In genomic region chr9:123491917-123492585, GRCm38 (mm10) we compare ENCODE assay signal across 8 mouse cellular contexts. TPM values are rescaled to one million over a fixed set of nuclear protein-coding genes. Genes with fewer than 3 reads are reported as not detected.
A peak's percentile ranks its signal among the peaks of the same experiment; 100 is the strongest.
DNase-seq lines count a peak whose midpoint lies in the region; ATAC-seq lines count a peak whose summit lies in the region.

No protein-coding gene starts in this region.

- no peaks in the 10 kb centered on the region for H3K9me3 ChIP-seq in heart, embryonic 16.5 days (replicated peaks; ENCODE audit: control insufficient read depth, low read length)
- no peaks in the 10 kb centered on the region for H3K9me3 ChIP-seq in neural tube, embryonic 15.5 days (replicated peaks)

- 33% methylated on average over 9 of the region's 9 CpGs for WGBS in heart, embryonic 16.5 days
- WGBS in neural tube, embryonic 15.5 days = 66% methylated on average over 9 of the region's 9 CpGs

- no peaks in the 10 kb centered on the region for H3K27me3 ChIP-seq in heart, embryonic 16.5 days (ENCODE audit: control insufficient read depth, insufficient read depth, low read length)
- H3K27me3 ChIP-seq in neural tube, embryonic 15.5 days (replicated peaks) = no peaks in the 10 kb centered on the region

- peaks cover 76% of the 10 kb centered on the region for H3K4me1 ChIP-seq in heart, embryonic 16.5 days (ENCODE audit: control insufficient read depth, insufficient read depth, low read length)
- H3K4me1 ChIP-seq in neural tube, embryonic 15.5 days = peaks cover 26% of the 10 kb centered on the region

- H3K4me2 ChIP-seq in heart, embryonic 16.5 days (ENCODE audit: low read depth, low read length) = peak overlapping the region; percentile 48; the same call in 1 of the 2 replicates
- H3K4me2 ChIP-seq in neural tube, embryonic 15.5 days = no peak overlapping the region

- no peak overlapping the region for H3K4me3 ChIP-seq in heart, embryonic 16.5 days (ENCODE audit: low read length)
- no peak overlapping the region for H3K4me3 ChIP-seq in neural tube, embryonic 15.5 days (replicated peaks)

- peaks cover 2% of the 10 kb centered on the region; the same call in 1 of the 2 replicates for H3K36me3 ChIP-seq in heart, embryonic 16.5 days (ENCODE audit: control insufficient read depth, insufficient read depth)
- H3K36me3 ChIP-seq in neural tube, embryonic 15.5 days = no peaks in the 10 kb centered on the region

- H3K9ac ChIP-seq in heart, embryonic 16.5 days (ENCODE audit: low read length) = peak overlapping the region; percentile 66
- no peak overlapping the region for H3K9ac ChIP-seq in neural tube, embryonic 15.5 days (replicated peaks)

- peak; percentile 87 for ATAC-seq in heart, embryonic 16.5 days (replicated peaks; ENCODE audit: extremely low read depth, insufficient read depth, low FRiP score)
- peak; percentile 66; the same call in 1 of the 2 replicates for ATAC-seq in neural tube, embryonic 15.5 days (ENCODE audit: low FRiP score)

- peak; percentile 30 for DNase-seq in adrenal gland, adult 2 months
- no peak for DNase-seq in adrenal gland, adult 18-20 months (ENCODE audit: low spot score in 2 of 2)
- DNase-seq in lung, postnatal 14 days = peak; percentile 36
- no peak for DNase-seq in lung, postnatal 10 days
- peak; percentile 64 to 81 for DNase-seq in kidney, postnatal 25 days
- no peak for DNase-seq in embryo, embryonic 9.5 days (ENCODE audit: extremely low spot score)

- H3K27ac ChIP-seq in heart, embryonic 16.5 days (ENCODE audit: low read length) = peak overlapping the region; percentile 96
- H3K27ac ChIP-seq in neural tube, embryonic 15.5 days (replicated peaks) = peak overlapping the region; percentile 43

RNA-seq across cellular contexts. Expression of gene Limd1, which starts 13.5 kb away (rescaled TPM):
- total RNA-seq in adrenal gland, adult 2 months (2021) = 10 to 100 TPM; 28.7 to 33.0 TPM
- polyA plus RNA-seq in adrenal gland, adult 2 months (2012; rRNA removed) = 30.2 and 48.8 TPM in 2 replicates
- total RNA-seq in adrenal gland, adult 18-20 months (2021) = 10 to 100 TPM; 24.7 to 36.9 TPM
- 56.6 and 62.4 TPM in 2 replicates for polyA plus RNA-seq in heart, embryonic 16.5 days (2015; fragmentation: Nextera tagmentation; extraction: Ambion mirVana)
- polyA plus RNA-seq in neural tube, embryonic 15.5 days (2015; fragmentation: Nextera tagmentation; extraction: Ambion mirVana) = 10.9 and 20.3 TPM in 2 replicates

RNA-seq across cellular contexts. Expression of gene Sacm1l, which starts 37.5 kb away (rescaled TPM):
- total RNA-seq in adrenal gland, adult 2 months (2021) = 100 to 1,000 TPM in 1 of 2 experiments, 10 to 100 TPM in 1; 75.2 to 160 TPM
- 1.8 and 2.3 TPM in 2 replicates for polyA plus RNA-seq in adrenal gland, adult 2 months (2012; rRNA removed)
- 100 to 1,000 TPM; 158 to 175 TPM for total RNA-seq in adrenal gland, adult 18-20 months (2021)
- polyA plus RNA-seq in heart, embryonic 16.5 days (2015; fragmentation: Nextera tagmentation; extraction: Ambion mirVana) = 48.0 and 51.6 TPM in 2 replicates
- 57.4 and 59.3 TPM in 2 replicates for polyA plus RNA-seq in neural tube, embryonic 15.5 days (2015; fragmentation: Nextera tagmentation; extraction: Ambion mirVana)

Comparison
In these comparisons a context has a peak if more than half of its experiments do, and no peak if none do; other contexts are left out.
1. DNase-seq: peak in adrenal gland, adult 2 months (single experiment), lung, postnatal 14 days (single experiment) and kidney, postnatal 25 days (2 of 2); none in adrenal gland, adult 18-20 months (0 of 2), lung, postnatal 10 days (single experiment) and embryo, embryonic 9.5 days (single experiment).
2. RNA of gene Sacm1l, which starts 37.5 kb away (polyA plus RNA-seq): 57.4 to 59.3 TPM in neural tube, embryonic 15.5 days and 48.0 to 51.6 TPM in heart, embryonic 16.5 days; 1.8 to 2.3 TPM in adrenal gland, adult 2 months; every median in the first group is over 10 times any median in the second.